Mouse (Mus musculus) lung, embryonic 14.5 days (tissue): Measurements from ENCODE around the gene Hist1h4a. TPM values are rescaled to one million over a fixed set of nuclear protein-coding genes. Genes with fewer than 3 reads are reported as not detected.
"Not testable (repeated sequence)": the region's sequence is repeated elsewhere in the genome, so short reads cannot be mapped to it uniquely, and the experiment has no call there.

Experiments used
- ATAC-seq: fragments of 200-750 bp; cut with Nextera tagmentation; 2 replicates; pipeline ENCODE4 v1.8.0; 2017; ENCODE audit warnings: mild to moderate bottlenecking, moderate TSS enrichment, moderate library complexity; ENCODE audit not compliant: insufficient read depth
- DNase-seq: peaks from one replicate; pipeline ENCODE4 v3.0.0-alpha.2; 2015
- H3K27ac ChIP-seq: fragments of 300-500 bp; sonication (generic); 2 replicates; pipeline ENCODE4 v1.5.1; 2014; ENCODE audit warnings: low read depth, mild to moderate bottlenecking, moderate library complexity
- H3K27me3 ChIP-seq: fragments of 300-500 bp; sonication (generic); 2 replicates; pipeline ENCODE4 v1.6.1; 2014; ENCODE audit warnings: low read length, control low read depth; ENCODE audit not compliant: insufficient read depth
- H3K36me3 ChIP-seq: fragments of 300-500 bp; sonication (generic); 2 replicates; pipeline ENCODE4 v1.6.1; 2014; ENCODE audit warnings: control low read depth; ENCODE audit not compliant: insufficient read depth
- H3K4me1 ChIP-seq: fragments of 300-500 bp; sonication (generic); 2 replicates; pipeline ENCODE4 v1.6.1; 2014; ENCODE audit warnings: antibody characterized with exemption, control low read depth; ENCODE audit not compliant: insufficient read depth
- H3K4me2 ChIP-seq: fragments of 300-500 bp; sonication (generic); 2 replicates; pipeline ENCODE4 v1.6.1; 2014; ENCODE audit warnings: mild to moderate bottlenecking
- H3K4me3 ChIP-seq: fragments of 300-500 bp; sonication (generic); 2 replicates; pipeline ENCODE4 v1.5.1; 2014; ENCODE audit warnings: low read depth, low read length
- H3K9ac ChIP-seq: fragments of 300-500 bp; sonication (generic); 2 replicates; pipeline ENCODE4 v1.6.1; 2014
- H3K9me3 ChIP-seq: fragments of 300-500 bp; sonication (generic); 2 replicates; pipeline ENCODE4 v1.6.1; 2016; ENCODE audit warnings: low read depth, low read length, control low read depth
- CTCF ChIP-seq: IDR thresholded peaks from 2 replicates; pipeline ENCODE4 v1.5.1; 2016; ENCODE audit warnings: antibody characterized with exemption, low read depth
- whole genome bisulfite sequencing: fragments of 180-500 bp; shearing (Covaris S2); extraction: QIAGEN DNeasy Blood & Tissue Kit; methylation state at CpG from one replicate; pipeline ENCODE4 v1.1.7; 2014; 5-methylcytosine and 5-hydroxymethylcytosine counted together
- polyA plus RNA-seq: library from polyadenylated mRNA; unstranded; fragments of >200 nt; fragmentation: Nextera tagmentation; extraction: Ambion mirVana; gene quantifications from 2 replicates; pipeline ENCODE4 v1.2.1, GENCODE M21; 2014

Hist1h4a gene
- polyA plus RNA-seq, 1 experiment from 2014 or later, result not detected

DNA sequence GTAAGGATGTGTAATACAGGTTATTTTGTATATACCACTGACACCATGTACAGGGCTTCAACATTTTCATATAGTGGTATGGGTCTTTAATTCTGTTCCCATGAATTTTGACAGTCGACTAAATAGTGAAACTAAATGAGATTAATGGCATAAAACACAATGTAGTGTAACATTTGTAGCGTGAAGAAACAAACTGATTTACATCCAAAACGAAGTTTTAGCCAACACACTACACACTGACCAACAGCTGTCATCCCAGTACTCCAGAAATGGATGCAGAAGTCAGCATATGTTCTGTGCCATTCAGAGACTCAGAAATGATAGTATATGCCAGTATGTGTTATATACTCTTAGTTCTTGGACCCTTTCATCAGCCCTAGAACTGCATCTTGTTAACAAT, 3.1 kb downstream of the Hist1h4a start:
- Histone ChIP-seq H3K4me2 (peak overlapping the region; percentile 83), H3K4me1 (0 out of 2 replicates have a peak, but pooled peaks cover 4% of the 10 kb centered on the region), H3K9me3 (no peaks in the 10 kb centered on the region), H3K27me3 (no peaks in the 10 kb centered on the region), H3K27ac (peak overlapping the region; percentile 98), H3K4me3 (peak overlapping the region; percentile 43; the same call in 1 of the 2 replicates), H3K9ac (peak overlapping the region; percentile 71; the same call in 1 of the 2 replicates), H3K36me3 (no peaks in the 10 kb centered on the region)
- ATAC-seq (no peak), DNase-seq (peak; percentile 9)
- 43% methylated on average over 3 of the region's 3 CpGs for WGBS
- TF ChIP-seq CTCF, result no peak

- WGBS, result 1% methylated on average over 15 of the region's 23 CpGs
- no peak for TF ChIP-seq CTCF
- peak; percentile 78 for DNase-seq
- peak overlapping the region; percentile 83 for H3K4me2 ChIP-seq
- 0 out of 2 replicates have a peak, but pooled peaks cover 4% of the 10 kb centered on the region for H3K4me1 ChIP-seq
- H3K36me3 ChIP-seq, result no peaks in the 10 kb centered on the region
- H3K27ac ChIP-seq, result peak overlapping the region; percentile 98
- peak overlapping the region; percentile 71 for H3K9ac ChIP-seq
- peak overlapping the region; percentile 43 for H3K4me3 ChIP-seq
- H3K27me3 ChIP-seq, result no peaks in the 10 kb centered on the region
- no peaks in the 10 kb centered on the region for H3K9me3 ChIP-seq
- peak; percentile 13; the same call in 1 of the 2 replicates for ATAC-seq
Observed at GRCm38 (mm10) chr13:23757211-23757773, 3.7 kb downstream of the Hist1h4a start.

GRCm38 (mm10) chr13:23756790-23757189, 4.2 kb downstream of the Hist1h4a start, which contains the start of gene Hist1h4b:
TSS of gene Hist1h4b (plus strand) at chr13:23757013.
- peak within 1 kb of the TSS; percentile 71 for H3K9ac ChIP-seq
- DNase-seq, result peak; percentile 100
- peak within 1 kb of the TSS; percentile 83 for H3K4me2 ChIP-seq
- no peaks in the 10 kb centered on the region for H3K36me3 ChIP-seq
- H3K27ac ChIP-seq, result peak within 1 kb of the TSS; percentile 98
- under 1% methylated on average over 11 of the region's 22 CpGs for WGBS
- peak; percentile 73 for ATAC-seq
- H3K4me3 ChIP-seq, result peak within 1 kb of the TSS; percentile 43
- 0 out of 2 replicates have a peak, but pooled peaks cover 4% of the 10 kb centered on the region for H3K4me1 ChIP-seq
- H3K27me3 ChIP-seq, result no peaks in the 10 kb centered on the region
- no peak for TF ChIP-seq CTCF
- no peaks in the 10 kb centered on the region for H3K9me3 ChIP-seq

DNA sequence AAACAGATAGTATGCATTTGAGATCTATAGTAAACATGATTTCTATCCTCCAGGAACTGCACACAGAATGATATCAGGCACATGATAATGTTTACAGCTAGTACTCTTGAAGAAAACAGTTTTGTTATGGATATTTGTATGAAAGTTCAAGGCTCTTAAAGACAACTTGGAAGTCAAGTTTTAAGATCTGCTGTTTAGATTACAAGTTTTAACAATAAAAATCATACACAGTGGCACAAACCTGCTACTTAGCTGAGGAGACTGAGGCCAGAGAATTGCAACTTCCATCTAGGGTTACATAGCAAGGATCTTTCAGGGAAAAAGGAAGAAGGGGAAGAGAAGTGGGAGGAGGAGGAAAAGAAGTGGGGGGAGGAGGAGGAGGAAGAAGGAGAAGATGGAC, 6.0 kb downstream of the Hist1h4a start:
- no peak overlapping the region for H3K9ac ChIP-seq
- TF ChIP-seq CTCF, result no peak
- no peaks in the 10 kb centered on the region for H3K36me3 ChIP-seq
- no peak overlapping the region for H3K4me3 ChIP-seq
- H3K4me2 ChIP-seq, result no peak overlapping the region
- no peaks in the 10 kb centered on the region for H3K9me3 ChIP-seq
- H3K27ac ChIP-seq, result 0 out of 2 replicates have a peak overlapping the region, but pooled peaks have one; percentile 27
- DNase-seq, result no peak
- ATAC-seq, result no peak
- 0 out of 2 replicates have a peak, but pooled peaks cover 4% of the 10 kb centered on the region for H3K4me1 ChIP-seq
- H3K27me3 ChIP-seq, result no peaks in the 10 kb centered on the region

GRCm38 (mm10) chr13:23753314-23754078, 7.5 kb downstream of the Hist1h4a start:
- TF ChIP-seq CTCF, result no peak
- peaks cover 4% of the 10 kb centered on the region; the same call in 1 of the 2 replicates for H3K4me1 ChIP-seq
- no peaks in the 10 kb centered on the region for H3K9me3 ChIP-seq
- peak overlapping the region; percentile 82 for H3K4me2 ChIP-seq
- H3K27ac ChIP-seq, result peak overlapping the region; percentile 97
- peak; percentile 37 for DNase-seq
- peak overlapping the region; percentile 76 for H3K9ac ChIP-seq
- ATAC-seq, result no peak
- no peaks in the 10 kb centered on the region for H3K36me3 ChIP-seq
- 37% methylated on average over 4 of the region's 4 CpGs for WGBS
- H3K27me3 ChIP-seq, result no peaks in the 10 kb centered on the region
- H3K4me3 ChIP-seq, result peak overlapping the region; percentile 41

DNA sequence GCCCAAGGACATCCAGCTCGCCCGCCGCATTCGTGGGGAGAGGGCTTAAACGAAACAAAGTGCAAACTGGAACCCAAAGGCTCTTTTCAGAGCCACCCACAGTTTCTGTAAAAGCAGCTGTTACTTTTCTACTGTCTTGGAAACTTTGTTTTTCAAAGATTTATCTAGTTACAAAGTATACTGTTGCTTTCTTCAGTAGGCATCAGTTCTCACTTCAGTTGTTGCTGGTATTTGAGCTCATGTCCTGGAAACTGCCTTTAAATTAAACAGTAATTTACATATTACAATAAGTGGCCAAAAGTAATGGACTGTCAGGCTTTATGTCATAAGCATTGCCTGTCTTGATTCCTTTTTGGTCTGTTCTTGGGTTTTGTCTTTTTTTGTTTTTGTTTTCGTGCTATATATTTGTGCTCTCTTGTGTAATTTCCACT, 8.3 kb downstream of the Hist1h4a start:
- no peaks in the 10 kb centered on the region for H3K27me3 ChIP-seq
- 1% methylated on average over 6 of the region's 6 CpGs for WGBS
- H3K4me3 ChIP-seq, result peak overlapping the region; percentile 41
- H3K9me3 ChIP-seq, result no peaks in the 10 kb centered on the region
- ATAC-seq (no peak), DNase-seq (peak; percentile 54)
- no peaks in the 10 kb centered on the region for H3K36me3 ChIP-seq
- peak overlapping the region; percentile 82 for H3K4me2 ChIP-seq
- H3K27ac ChIP-seq, result peak overlapping the region; percentile 97
- peaks cover 11% of the 10 kb centered on the region for H3K4me1 ChIP-seq
- TF ChIP-seq CTCF, result no peak
- H3K9ac ChIP-seq, result peak overlapping the region; percentile 76

GRCm38 (mm10) chr13:23752067-23752741, 8.8 kb downstream of the Hist1h4a start, which contains the start of gene Hist1h3b:
TSS of gene Hist1h3b (plus strand) at chr13:23752267.
- Histone ChIP-seq H3K4me3 (peak within 1 kb of the TSS; percentile 41), H3K4me1 (peaks cover 12% of the 10 kb centered on the region), H3K9ac (peak within 1 kb of the TSS; percentile 76), H3K27ac (peak within 1 kb of the TSS; percentile 98), H3K4me2 (peak within 1 kb of the TSS; percentile 82)
- not testable (repeated sequence) for H3K9me3 ChIP-seq, H3K27me3 ChIP-seq, H3K36me3 ChIP-seq
- under 1% methylated on average over 15 of the region's 47 CpGs for WGBS
- DNase-seq (peak; percentile 99), ATAC-seq (peak; percentile 91)
